Mouse (Mus musculus) intestine, embryonic 16.5 days (tissue): ENCODE results near the gene 2200002J24Rik. TPM values are rescaled to one million over a fixed set of nuclear protein-coding genes. Genes with fewer than 3 reads are reported as not detected.

Experiments
- ATAC-seq: fragments of 200-750 bp; cut with Nextera tagmentation; 2 replicates; pipeline ENCODE4 v1.8.0; 2017; ENCODE audit warnings: moderate TSS enrichment, moderate library complexity
- H3K27ac ChIP-seq: fragments of 300-500 bp; sonication (generic); 2 replicates; pipeline ENCODE4 v1.5.1; 2014; ENCODE audit warnings: mild to moderate bottlenecking, low read length
- H3K27me3 ChIP-seq: fragments of 300-500 bp; sonication (generic); replicated peaks from 2 replicates; pipeline ENCODE4 v1.6.1; 2014; ENCODE audit warnings: low read length, control low read depth, mixed read lengths; ENCODE audit not compliant: control insufficient read depth, insufficient read depth
- H3K36me3 ChIP-seq: fragments of 300-500 bp; sonication (generic); 2 replicates; pipeline ENCODE4 v1.6.1; 2014; ENCODE audit warnings: low read length, control low read depth; ENCODE audit not compliant: control insufficient read depth, insufficient read depth
- H3K4me1 ChIP-seq: fragments of 300-500 bp; sonication (generic); 2 replicates; pipeline ENCODE4 v1.6.1; 2014; ENCODE audit warnings: low read length, control low read depth, mixed read lengths; ENCODE audit not compliant: control insufficient read depth, insufficient read depth
- H3K4me2 ChIP-seq: fragments of 300-500 bp; sonication (generic); 2 replicates; pipeline ENCODE4 v1.6.1; 2014; ENCODE audit warnings: low read depth, low read length, control low read depth
- H3K4me3 ChIP-seq: fragments of 300-500 bp; sonication (generic); 2 replicates; pipeline ENCODE4 v1.5.1; 2014; ENCODE audit warnings: mild to moderate bottlenecking, low read length
- H3K9ac ChIP-seq: fragments of 300-500 bp; sonication (generic); 2 replicates; pipeline ENCODE4 v1.6.1; 2014; ENCODE audit warnings: low read depth, low read length
- H3K9me3 ChIP-seq: fragments of 300-500 bp; sonication (generic); 2 replicates; pipeline ENCODE4 v1.6.1; 2016; ENCODE audit warnings: low read length, control low read depth; ENCODE audit not compliant: control insufficient read depth
- WGBS: fragments of 180-500 bp; shearing (Covaris S2); extraction: QIAGEN DNeasy Blood & Tissue Kit; methylation state at CpG from one replicate; pipeline ENCODE4 v1.1.7; 2014; 5-methylcytosine and 5-hydroxymethylcytosine counted together
- polyA plus RNA-seq: library from polyadenylated mRNA; unstranded; fragments of >200 nt; fragmentation: Nextera tagmentation; extraction: Ambion mirVana; gene quantifications from 2 replicates; pipeline ENCODE4 v1.2.1, GENCODE M21; 2015

2200002J24Rik gene
- polyA plus RNA-seq, 1 experiment from 2014 or later: 4.7 TPM

DNA sequence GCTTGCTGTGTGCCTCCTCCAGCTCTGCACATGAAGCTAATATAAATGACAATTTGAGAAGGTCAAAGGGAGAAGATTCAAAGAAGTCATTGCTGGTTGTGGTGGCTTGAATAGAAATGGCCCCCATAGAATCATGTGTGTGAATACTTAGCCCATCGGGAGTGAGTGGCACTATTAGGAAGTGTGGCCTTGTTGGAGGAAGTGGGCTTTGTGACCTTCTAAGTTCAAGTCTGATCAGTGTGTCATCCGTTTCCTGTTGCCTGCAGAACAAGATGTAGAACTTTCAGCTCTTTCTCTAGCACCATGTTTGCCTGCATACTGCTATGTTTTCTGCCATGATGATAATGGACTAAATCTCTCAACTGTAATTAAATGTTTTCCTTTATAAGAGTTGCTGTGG lies 15.3 kb upstream of the 2200002J24Rik start:
- no peak overlapping the region for H3K27ac ChIP-seq
- no peak overlapping the region for H3K4me2 ChIP-seq
- no peak overlapping the region for H3K9ac ChIP-seq
- peaks cover 5% of the 10 kb centered on the region for H3K4me1 ChIP-seq
- no peaks in the 10 kb centered on the region for H3K9me3 ChIP-seq
- H3K36me3 ChIP-seq: no peaks in the 10 kb centered on the region
- 79% methylated on average over 2 of the region's 2 CpGs for WGBS
- no peak for ATAC-seq
- H3K27me3 ChIP-seq: no peaks in the 10 kb centered on the region
- H3K4me3 ChIP-seq: no peak overlapping the region

DNA sequence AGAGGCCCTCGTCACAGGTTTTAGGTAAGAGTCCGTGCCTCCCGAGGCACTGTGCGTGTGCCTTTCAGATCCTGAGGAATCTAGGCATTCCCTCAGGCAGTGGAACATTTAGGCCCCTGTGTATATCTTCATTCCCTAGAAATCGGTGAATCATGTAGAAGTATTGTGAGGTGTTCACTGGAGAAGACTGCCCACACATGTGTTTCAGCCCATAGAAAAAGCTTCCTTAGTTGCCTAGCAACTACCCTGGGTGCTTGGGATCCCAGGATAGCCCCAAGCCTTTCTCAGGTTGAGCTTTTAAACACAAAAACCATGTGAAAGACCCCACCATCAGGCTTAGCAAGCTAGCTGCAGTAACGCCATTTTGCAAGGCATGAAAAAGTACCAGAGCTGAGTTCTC lies 10.4 kb upstream of the 2200002J24Rik start:
- H3K9me3 ChIP-seq: no peaks in the 10 kb centered on the region
- H3K36me3 ChIP-seq: no peaks in the 10 kb centered on the region
- no peak overlapping the region for H3K4me3 ChIP-seq
- H3K27ac ChIP-seq: no peak overlapping the region
- no peaks in the 10 kb centered on the region for H3K27me3 ChIP-seq
- H3K4me2 ChIP-seq: no peak overlapping the region
- ATAC-seq: 0 out of 2 replicates have a peak, but pooled peaks have one; percentile 31
- peak overlapping the region; percentile 22; the same call in 1 of the 2 replicates for H3K9ac ChIP-seq
- peaks cover 5% of the 10 kb centered on the region for H3K4me1 ChIP-seq
- 67% methylated on average over 6 of the region's 6 CpGs for WGBS

DNA sequence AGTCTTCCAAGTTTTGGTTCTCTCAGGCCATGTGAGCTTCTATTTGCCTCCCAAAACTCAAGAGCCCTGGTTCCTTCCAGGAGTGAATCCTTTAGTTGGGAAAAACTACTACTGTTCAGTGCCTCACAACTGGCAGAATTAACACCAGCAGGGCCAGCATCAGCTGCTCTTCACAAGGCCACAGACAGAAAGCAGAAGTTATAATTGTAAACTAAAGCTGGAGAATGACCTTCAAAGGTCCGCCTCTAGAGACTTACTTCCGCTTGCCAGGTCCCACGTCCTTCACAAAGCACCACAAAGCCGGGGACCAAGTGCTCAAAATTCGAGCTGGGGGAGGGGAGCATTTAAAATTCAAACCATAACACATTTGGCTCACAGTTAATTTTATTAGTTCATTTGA lies 625 bp upstream of the 2200002J24Rik start:
- no peak overlapping the region for H3K4me3 ChIP-seq
- peaks cover 11% of the 10 kb centered on the region; the same call in 1 of the 2 replicates for H3K4me1 ChIP-seq
- 51% methylated on average over 5 of the region's 5 CpGs for WGBS
- no peaks in the 10 kb centered on the region for H3K9me3 ChIP-seq
- 0 out of 2 replicates have a peak, but pooled peaks have one; percentile 16 for ATAC-seq
- H3K27ac ChIP-seq: peak overlapping the region; percentile 33
- H3K36me3 ChIP-seq: no peaks in the 10 kb centered on the region
- no peak overlapping the region for H3K9ac ChIP-seq
- H3K27me3 ChIP-seq: no peaks in the 10 kb centered on the region
- H3K4me2 ChIP-seq: no peak overlapping the region

DNA sequence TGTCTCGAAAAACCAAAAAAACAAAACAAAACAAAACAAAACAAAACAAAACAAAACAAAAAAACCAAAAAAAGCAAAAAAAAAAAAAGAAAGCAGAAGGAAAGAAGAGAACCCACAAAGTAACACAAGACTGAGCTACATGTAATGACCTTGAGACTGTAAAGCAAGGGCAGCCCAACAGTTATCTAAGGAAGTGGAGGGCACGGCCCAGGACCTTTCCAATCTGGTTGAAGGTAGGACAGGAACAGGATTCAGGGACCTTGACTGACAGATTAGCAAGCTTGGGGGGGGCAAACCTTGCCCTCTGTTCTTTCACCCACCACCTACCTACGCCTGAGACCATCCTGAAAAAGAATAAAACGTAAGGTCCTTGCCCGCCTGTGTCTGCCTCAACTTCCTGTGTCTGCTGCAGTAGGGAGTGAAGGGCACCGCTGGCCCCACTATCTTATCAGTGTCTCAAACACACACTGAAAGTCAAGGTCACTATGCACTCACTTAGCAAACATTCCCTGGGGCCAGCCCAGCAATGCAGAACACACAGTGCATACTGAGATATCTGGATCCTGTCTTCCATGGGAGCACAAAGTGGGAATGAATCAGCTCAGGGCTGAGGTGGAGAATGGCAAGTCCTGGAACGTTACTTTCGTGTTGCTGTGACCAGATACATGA lies 7.6 kb downstream of the 2200002J24Rik start:
- no peaks in the 10 kb centered on the region for H3K9me3 ChIP-seq
- WGBS: 46% methylated on average over 8 of the region's 8 CpGs
- peak overlapping the region; percentile 51; the same call in 1 of the 2 replicates for H3K9ac ChIP-seq
- ATAC-seq: peak; percentile 95
- no peak overlapping the region for H3K4me3 ChIP-seq
- peaks cover 10% of the 10 kb centered on the region for H3K4me1 ChIP-seq
- peak overlapping the region; percentile 82 for H3K27ac ChIP-seq
- no peaks in the 10 kb centered on the region for H3K27me3 ChIP-seq
- H3K4me2 ChIP-seq: no peak overlapping the region
- no peaks in the 10 kb centered on the region for H3K36me3 ChIP-seq

DNA sequence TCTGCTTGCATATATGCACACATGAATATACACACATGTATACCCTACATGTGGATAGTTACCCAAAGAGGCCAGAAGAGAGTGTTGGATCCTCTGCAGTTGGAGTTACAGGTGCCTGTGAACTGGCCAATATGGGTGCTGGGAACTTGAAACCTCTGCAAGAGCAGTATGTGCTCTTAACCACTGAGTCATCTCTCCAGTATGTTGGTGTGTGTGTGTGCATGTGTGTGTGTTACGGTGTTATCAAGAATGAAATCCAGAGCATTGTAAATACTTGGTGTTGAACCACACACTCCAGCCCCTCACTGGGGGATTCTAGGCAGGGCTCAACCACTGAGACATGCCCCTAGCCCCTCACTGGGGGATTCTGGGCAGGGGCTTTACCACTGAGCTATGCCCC lies 8.7 kb downstream of the 2200002J24Rik start:
- WGBS: 72% methylated on average over 1 of the region's 1 CpGs
- Histone ChIP-seq H3K27me3 (no peaks in the 10 kb centered on the region), H3K27ac (peak overlapping the region; percentile 82; the same call in 1 of the 2 replicates), H3K4me3 (no peak overlapping the region), H3K9me3 (no peaks in the 10 kb centered on the region), H3K9ac (no peak overlapping the region), H3K4me1 (peaks cover 10% of the 10 kb centered on the region), H3K36me3 (no peaks in the 10 kb centered on the region), H3K4me2 (no peak overlapping the region)
- peak; percentile 27; the same call in 1 of the 2 replicates for ATAC-seq

DNA sequence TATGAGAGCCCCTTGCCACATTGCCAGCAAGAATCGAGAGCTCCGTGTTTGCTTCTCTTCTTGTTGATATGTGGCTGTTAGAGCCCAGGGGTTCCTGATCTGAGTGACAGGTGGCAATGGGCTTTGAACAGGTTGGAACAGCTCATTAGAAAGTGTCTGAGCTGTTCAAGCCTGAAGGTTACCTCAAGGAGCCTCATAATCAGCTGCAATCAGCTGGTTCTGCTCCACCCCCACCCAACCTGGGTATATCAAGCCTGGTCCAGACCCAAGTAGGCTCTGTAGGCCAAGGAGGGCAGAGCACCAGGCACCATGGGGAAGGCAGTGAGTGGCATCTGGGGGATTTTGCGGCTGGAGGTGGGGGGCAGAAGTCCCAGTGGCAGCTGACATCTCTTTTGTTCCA lies 13.2 kb downstream of the 2200002J24Rik start, which contains the start of gene Atp4a:
TSS of gene Atp4a (plus strand) at position 268 of the 400 bp plus-strand sequence.
- peaks cover 9% of the 10 kb centered on the region for H3K4me1 ChIP-seq
- no peaks in the 10 kb centered on the region for H3K36me3 ChIP-seq
- 83% methylated on average over 3 of the region's 3 CpGs for WGBS
- H3K4me3 ChIP-seq: no peak within 1 kb of the TSS
- no peak within 1 kb of the TSS for H3K9ac ChIP-seq
- H3K4me2 ChIP-seq: no peak within 1 kb of the TSS
- no peaks in the 10 kb centered on the region for H3K9me3 ChIP-seq
- peaks cover 5% of the 10 kb centered on the region; the same call in 1 of the 2 replicates for H3K27me3 ChIP-seq
- no peak for ATAC-seq
- H3K27ac ChIP-seq: no peak within 1 kb of the TSS

DNA sequence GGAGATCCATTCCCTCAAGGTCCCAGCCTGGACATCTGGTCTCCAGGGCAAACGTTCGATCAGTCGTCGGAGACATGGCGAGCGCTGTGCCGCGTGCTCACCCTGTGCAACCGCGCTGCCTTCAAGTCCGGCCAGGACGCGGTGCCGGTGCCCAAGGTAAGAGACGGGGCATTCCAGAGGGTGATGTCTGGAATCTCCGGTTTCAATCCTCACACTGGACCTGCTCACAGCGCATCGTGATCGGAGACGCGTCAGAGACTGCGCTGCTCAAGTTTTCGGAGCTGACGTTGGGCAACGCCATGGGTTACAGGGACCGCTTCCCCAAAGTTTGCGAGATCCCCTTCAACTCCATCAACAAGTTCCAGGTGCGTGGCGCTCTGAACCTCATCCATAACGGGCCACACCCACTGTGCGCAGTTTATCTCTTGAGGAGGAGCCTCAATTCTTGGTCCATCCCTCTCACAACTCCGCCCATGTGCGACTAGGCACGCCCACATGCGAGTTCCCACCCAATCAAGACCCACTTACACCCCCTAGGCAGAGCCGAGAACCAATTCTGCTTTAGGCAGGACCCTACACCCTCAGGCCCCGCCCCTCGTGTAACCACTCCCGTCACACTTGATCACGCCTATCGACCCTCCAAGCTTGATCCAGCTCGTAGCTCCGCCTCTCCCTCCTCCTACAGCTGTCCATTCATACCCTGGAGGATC lies 18.4 kb downstream of the 2200002J24Rik start:
- peak; percentile 97 for ATAC-seq
- Histone ChIP-seq H3K36me3 (no peaks in the 10 kb centered on the region), H3K27me3 (peaks cover 5% of the 10 kb centered on the region; the same call in 1 of the 2 replicates), H3K9me3 (no peaks in the 10 kb centered on the region), H3K4me1 (peaks cover 8% of the 10 kb centered on the region), H3K27ac (no peak overlapping the region), H3K4me2 (peak overlapping the region; percentile 75), H3K4me3 (peak overlapping the region; percentile 43), H3K9ac (peak overlapping the region; percentile 44)
- 2% methylated on average over 43 of the region's 43 CpGs for WGBS

DNA sequence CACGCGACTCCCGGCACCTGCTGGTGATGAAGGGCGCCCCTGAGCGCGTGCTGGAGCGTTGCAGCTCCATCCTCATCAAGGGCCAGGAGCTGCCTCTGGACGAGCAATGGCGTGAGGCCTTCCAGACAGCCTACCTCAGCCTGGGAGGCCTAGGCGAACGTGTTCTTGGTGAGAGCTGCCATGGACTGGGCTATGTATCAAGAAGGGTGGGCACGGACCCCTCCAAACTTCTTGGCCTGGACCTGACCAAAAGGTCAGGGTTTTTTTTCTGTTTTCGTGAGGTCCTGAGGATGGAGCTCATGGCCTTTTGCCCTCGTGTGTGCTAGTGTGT lies 19.0 kb downstream of the 2200002J24Rik start:
- 11% methylated on average over 14 of the region's 14 CpGs for WGBS
- Histone ChIP-seq H3K27me3 (peaks cover 5% of the 10 kb centered on the region; the same call in 1 of the 2 replicates), H3K4me1 (peaks cover 8% of the 10 kb centered on the region), H3K9ac (peak overlapping the region; percentile 44), H3K4me3 (peak overlapping the region; percentile 43), H3K9me3 (no peaks in the 10 kb centered on the region), H3K27ac (no peak overlapping the region), H3K4me2 (peak overlapping the region; percentile 75), H3K36me3 (no peaks in the 10 kb centered on the region)
- no peak for ATAC-seq

DNA sequence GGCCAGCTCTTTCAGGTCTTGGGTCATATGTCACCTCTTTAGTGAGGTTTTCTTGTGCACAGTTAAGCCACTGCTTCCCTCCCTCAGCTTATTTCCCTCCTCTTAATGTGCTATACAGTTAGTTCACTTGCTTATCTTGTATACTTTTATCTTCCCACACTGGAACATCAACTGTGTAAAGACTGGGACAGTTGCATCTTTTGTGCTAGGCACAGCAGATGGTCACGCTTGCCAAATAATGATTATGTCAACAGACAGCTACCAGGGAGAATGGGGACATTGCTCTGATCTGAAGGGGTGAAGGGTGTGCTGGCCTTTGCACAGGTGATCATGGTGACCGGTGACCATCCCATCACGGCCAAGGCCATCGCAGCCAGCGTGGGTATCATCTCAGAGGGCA lies 20.9 kb downstream of the 2200002J24Rik start:
- ATAC-seq: no peak
- Histone ChIP-seq H3K9ac (no peak overlapping the region), H3K9me3 (no peaks in the 10 kb centered on the region), H3K27me3 (peaks cover 5% of the 10 kb centered on the region; the same call in 1 of the 2 replicates), H3K4me3 (no peak overlapping the region), H3K27ac (no peak overlapping the region), H3K4me1 (peaks cover 8% of the 10 kb centered on the region), H3K36me3 (no peaks in the 10 kb centered on the region), H3K4me2 (no peak overlapping the region)
- 87% methylated on average over 5 of the region's 5 CpGs for WGBS
